Mouse (Mus musculus): ENCODE measurements around the gene Ubr2. TPM values are rescaled to one million over a fixed set of nuclear protein-coding genes. Genes with fewer than 3 reads are reported as not detected.

Gene Ubr2
- 23.9 and 29.9 TPM in 2 replicates for polyA plus RNA-seq (2012; rRNA removed)

GRCm38 (mm10) chr17:47009898-47010721 is at the start of gene Ubr2:
Gene Ubr2 (minus strand): TSS chr17:47010556.

GRCm38 (mm10) chr17:46910186-46910585 is 100.2 kb downstream of the Ubr2 start, which contains the start of gene Prph2:
Gene Prph2 (plus strand): TSS chr17:46910459.

DNA sequence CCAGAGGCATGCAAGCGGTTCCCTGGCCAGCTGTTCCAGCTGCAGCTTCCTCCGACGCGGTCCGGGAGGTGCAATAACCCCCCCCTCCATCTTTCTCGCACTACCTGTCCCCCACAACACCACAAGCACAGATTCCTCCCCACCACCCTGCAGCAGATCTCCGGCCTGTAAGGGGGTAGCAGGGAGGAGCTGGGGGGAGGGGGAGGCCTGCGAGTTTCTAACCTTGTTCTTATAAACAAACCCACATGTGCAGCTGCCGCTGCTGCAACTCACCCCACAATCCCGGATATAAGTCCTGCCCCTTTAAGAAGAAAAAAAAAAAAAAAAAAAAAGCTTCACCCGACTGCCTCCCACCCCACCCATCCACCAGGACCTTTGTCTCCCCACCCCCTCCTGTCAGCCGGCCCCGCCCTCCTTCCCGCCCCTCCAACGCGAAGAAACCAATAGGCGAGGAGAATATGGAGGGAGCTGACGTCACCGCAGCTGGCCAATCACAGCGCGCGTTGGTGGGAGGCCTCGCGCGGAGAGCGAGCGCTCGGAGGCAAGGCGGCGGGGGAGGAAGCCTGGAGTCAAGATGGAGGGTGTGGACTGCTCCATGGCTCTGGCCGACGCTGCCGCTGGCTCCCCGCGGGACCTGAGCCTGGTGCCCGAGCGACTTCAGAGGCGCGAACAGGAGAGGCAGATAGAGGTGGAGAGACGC is 120.1 kb downstream of the Ubr2 start, which contains the start of gene Tbcc:
Gene Tbcc (plus strand): TSS at position 569 of the 700 bp plus-strand sequence.

Other genes starting within 250 kb of the Ubr2 start
- 0.16 and 0.22 TPM in 2 replicates for gene Ptcra, start 246.8 kb downstream of the Ubr2 start, polyA plus RNA-seq (2012; rRNA removed)
- gene 2310039H08Rik, start 237.9 kb downstream of the Ubr2 start, polyA plus RNA-seq (2012; rRNA removed), result 39.4 and 41.2 TPM in 2 replicates
- gene Rpl7l1, start 227.9 kb downstream of the Ubr2 start, polyA plus RNA-seq (2012; rRNA removed), result 145 and 156 TPM in 2 replicates
- gene Bicral, start 152.1 kb downstream of the Ubr2 start, polyA plus RNA-seq (2012; rRNA removed), result 7.2 and 11.8 TPM in 2 replicates
- gene Tbcc, start 119.9 kb downstream of the Ubr2 start, polyA plus RNA-seq (2012; rRNA removed), result 31.5 and 56.9 TPM in 2 replicates
- gene Prph2, start 100.1 kb downstream of the Ubr2 start, polyA plus RNA-seq (2012; rRNA removed), result not detected in 2 replicates

Measured in central nervous system, embryonic 11.5 days (tissue).